Mouse (Mus musculus): ENCODE data around the gene Foxo3. TPM values are rescaled to one million over a fixed set of nuclear protein-coding genes. Genes with fewer than 3 reads are reported as not detected.
A peak's percentile ranks its signal among the peaks of the same experiment; 100 is the strongest.

Foxo3 gene
- polyA plus RNA-seq, 1 experiment, result 76.6 TPM

DNA sequence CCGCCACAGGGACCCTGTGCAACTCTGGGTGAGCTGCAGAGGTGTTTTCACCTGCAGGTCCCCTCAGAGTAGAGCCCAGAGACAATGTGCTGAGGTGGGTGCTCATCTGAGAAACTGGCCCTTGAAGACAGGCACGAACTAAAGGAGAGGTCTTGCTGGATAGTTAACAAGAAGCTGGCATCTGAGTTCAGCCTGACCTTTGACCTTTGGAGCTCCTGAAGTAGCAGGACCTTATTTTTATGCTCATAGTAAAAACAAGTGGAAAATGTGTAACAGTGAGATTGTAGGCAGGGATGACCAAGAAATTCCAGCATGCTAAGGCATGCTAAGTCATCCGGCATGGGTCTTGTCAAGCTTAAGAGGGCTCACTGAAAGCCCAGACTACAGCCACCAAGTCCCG lies 82.6 kb downstream of the Foxo3 start:
- H3K4me3 ChIP-seq (ENCODE audit: control insufficient read depth, insufficient read depth, low read length), result no peak overlapping the region
- 88% methylated on average over 4 of the region's 4 CpGs for WGBS
- no peaks in the 10 kb centered on the region for H3K27me3 ChIP-seq (ENCODE audit: control insufficient read depth, insufficient read depth, low read length)
- H3K4me1 ChIP-seq (replicated peaks; ENCODE audit: control insufficient read depth, insufficient read depth, low read length), result peaks cover 33% of the 10 kb centered on the region
- no peak for DNase-seq
- no peak for TF ChIP-seq CTCF (IDR thresholded peaks at IDR 0.05; ENCODE audit: borderline replicate concordance, control insufficient read depth, extremely low read depth, insufficient read depth, low read length, poor library complexity)
- TF ChIP-seq POLR2A (IDR thresholded peaks at IDR 0.05; ENCODE audit: control insufficient read depth, extremely low read depth, insufficient read depth, low read length, poor library complexity), result no peak
- H3K36me3 ChIP-seq (ENCODE audit: control insufficient read depth, insufficient read depth, low read length), result peaks cover 16% of the 10 kb centered on the region
- H3K27ac ChIP-seq (ENCODE audit: control insufficient read depth, insufficient read depth, low read length), result no peak overlapping the region

DNA sequence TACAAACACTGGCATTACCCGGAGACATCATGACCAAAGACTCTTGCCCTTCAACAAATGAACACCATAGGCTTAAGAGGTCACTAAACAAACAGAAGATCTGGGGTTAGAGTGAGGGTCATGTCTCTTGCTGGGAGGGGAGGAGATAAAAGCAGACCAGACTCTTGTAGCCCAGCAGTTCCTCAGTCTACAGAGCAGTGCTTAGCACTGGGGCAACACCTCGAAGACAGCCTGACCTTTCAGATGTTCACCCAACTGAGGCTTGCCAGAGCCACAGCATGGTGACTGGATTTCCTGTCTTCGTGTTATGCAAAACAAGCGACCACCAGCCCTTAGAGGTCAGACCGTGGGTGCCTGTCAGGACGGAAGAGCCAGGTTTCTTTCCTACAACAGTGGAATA lies 83.6 kb downstream of the Foxo3 start:
- 20% methylated on average over 6 of the region's 6 CpGs for WGBS
- H3K36me3 ChIP-seq (ENCODE audit: control insufficient read depth, insufficient read depth, low read length), result peaks cover 16% of the 10 kb centered on the region
- no peak overlapping the region for H3K27ac ChIP-seq (ENCODE audit: control insufficient read depth, insufficient read depth, low read length)
- DNase-seq, result peak; percentile 17
- H3K4me3 ChIP-seq (ENCODE audit: control insufficient read depth, insufficient read depth, low read length), result no peak overlapping the region
- TF ChIP-seq POLR2A (IDR thresholded peaks at IDR 0.05; ENCODE audit: control insufficient read depth, extremely low read depth, insufficient read depth, low read length, poor library complexity) (no peak), CTCF (IDR thresholded peaks at IDR 0.05; ENCODE audit: borderline replicate concordance, control insufficient read depth, extremely low read depth, insufficient read depth, low read length, poor library complexity) (no peak)
- H3K27me3 ChIP-seq (ENCODE audit: control insufficient read depth, insufficient read depth, low read length), result no peaks in the 10 kb centered on the region
- peaks cover 33% of the 10 kb centered on the region for H3K4me1 ChIP-seq (replicated peaks; ENCODE audit: control insufficient read depth, insufficient read depth, low read length)

DNA sequence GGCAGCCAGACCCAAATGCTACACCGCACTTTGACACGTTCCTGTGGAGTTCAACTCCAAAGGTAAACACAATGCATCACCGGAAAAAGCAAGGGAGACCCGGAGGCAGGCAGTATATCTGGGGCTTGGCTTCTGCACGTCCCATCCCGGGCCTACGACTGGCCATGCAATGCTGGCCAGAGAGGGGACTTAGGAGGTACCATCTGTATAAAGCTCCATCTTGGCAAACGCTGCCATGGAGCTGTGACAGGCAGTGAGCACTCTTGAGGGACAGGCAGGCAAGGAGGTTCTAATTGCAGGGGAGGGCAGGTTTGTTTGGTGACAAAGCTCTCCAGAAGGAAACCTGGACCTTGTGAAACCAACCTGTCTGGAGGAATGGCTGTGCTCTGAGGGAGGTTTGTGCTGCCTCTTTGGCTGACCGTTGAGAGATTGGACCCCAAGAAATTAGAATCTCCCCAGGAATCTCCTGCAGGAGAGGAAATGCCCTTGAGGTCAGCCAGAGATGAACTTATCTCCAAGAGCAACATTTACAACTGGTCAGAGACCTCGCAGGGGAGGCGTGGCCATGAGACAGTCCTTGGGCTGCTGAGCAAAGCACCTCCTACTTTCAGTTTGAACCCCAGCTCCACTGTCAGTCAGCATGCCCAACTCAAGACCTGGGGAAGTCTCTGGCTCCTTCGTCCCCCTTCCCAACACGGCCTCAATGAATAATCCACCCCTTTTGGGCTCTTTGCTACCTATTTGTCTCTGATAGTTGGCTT lies 86.7 kb downstream of the Foxo3 start:
- peaks cover 27% of the 10 kb centered on the region for H3K4me1 ChIP-seq (replicated peaks; ENCODE audit: control insufficient read depth, insufficient read depth, low read length)
- no peak overlapping the region for H3K27ac ChIP-seq (ENCODE audit: control insufficient read depth, insufficient read depth, low read length)
- 91% methylated on average over 13 of the region's 13 CpGs for WGBS
- H3K27me3 ChIP-seq (ENCODE audit: control insufficient read depth, insufficient read depth, low read length), result no peaks in the 10 kb centered on the region
- H3K4me3 ChIP-seq (ENCODE audit: control insufficient read depth, insufficient read depth, low read length), result no peak overlapping the region
- no peak for DNase-seq
- peaks cover 11% of the 10 kb centered on the region for H3K36me3 ChIP-seq (ENCODE audit: control insufficient read depth, insufficient read depth, low read length)
- TF ChIP-seq POLR2A (IDR thresholded peaks at IDR 0.05; ENCODE audit: control insufficient read depth, extremely low read depth, insufficient read depth, low read length, poor library complexity) (no peak), CTCF (IDR thresholded peaks at IDR 0.05; ENCODE audit: borderline replicate concordance, control insufficient read depth, extremely low read depth, insufficient read depth, low read length, poor library complexity) (no peak)

DNA sequence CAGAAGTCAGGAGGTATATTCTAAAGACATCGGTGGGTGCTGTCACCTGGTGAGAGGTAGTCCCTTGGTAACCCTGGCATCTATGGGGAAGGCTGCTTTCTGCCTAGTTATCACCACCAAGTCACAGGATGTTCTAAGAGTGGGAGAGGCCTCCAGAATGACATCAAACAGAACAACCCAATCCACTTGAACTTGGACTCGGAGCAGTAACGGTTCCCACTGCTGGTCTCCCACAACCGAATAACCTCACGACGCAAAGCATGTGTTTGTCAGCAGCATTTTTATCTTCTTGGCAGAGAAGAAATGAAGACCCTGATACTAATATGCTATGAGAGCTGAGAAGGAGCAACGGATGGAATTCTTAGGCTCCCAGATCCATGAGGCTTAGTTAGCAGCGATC lies 87.5 kb downstream of the Foxo3 start:
- TF ChIP-seq CTCF (IDR thresholded peaks at IDR 0.05; ENCODE audit: borderline replicate concordance, control insufficient read depth, extremely low read depth, insufficient read depth, low read length, poor library complexity), result no peak
- no peak for TF ChIP-seq POLR2A (IDR thresholded peaks at IDR 0.05; ENCODE audit: control insufficient read depth, extremely low read depth, insufficient read depth, low read length, poor library complexity)
- Histone ChIP-seq H3K4me1 (replicated peaks; ENCODE audit: control insufficient read depth, insufficient read depth, low read length) (peaks cover 26% of the 10 kb centered on the region), H3K27me3 (ENCODE audit: control insufficient read depth, insufficient read depth, low read length) (no peaks in the 10 kb centered on the region), H3K27ac (ENCODE audit: control insufficient read depth, insufficient read depth, low read length) (no peak overlapping the region), H3K36me3 (ENCODE audit: control insufficient read depth, insufficient read depth, low read length) (peaks cover 16% of the 10 kb centered on the region), H3K4me3 (ENCODE audit: control insufficient read depth, insufficient read depth, low read length) (no peak overlapping the region)
- DNase-seq, result no peak
- whole genome bisulfite sequencing, result 95% methylated on average over 8 of the region's 8 CpGs

DNA sequence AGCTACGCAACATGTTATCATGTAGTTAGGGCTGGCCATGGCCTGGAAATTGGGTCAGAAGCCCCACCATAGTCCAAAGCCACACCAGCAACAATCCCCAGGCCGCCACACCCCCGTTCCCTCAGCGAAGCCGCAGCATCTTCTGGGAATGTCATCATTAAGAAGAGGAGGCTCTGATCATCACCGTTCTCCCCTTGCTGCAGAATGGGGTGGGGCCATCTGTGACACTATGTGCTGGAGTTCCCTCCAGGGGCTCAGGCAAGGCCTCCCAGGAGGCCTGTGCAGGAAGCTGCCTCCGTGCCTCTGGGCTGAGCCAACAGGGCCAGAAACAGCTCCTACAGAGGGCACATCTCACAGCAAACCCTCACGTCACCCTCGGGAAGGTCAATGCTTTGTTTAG lies 88.5 kb downstream of the Foxo3 start:
- H3K27me3 ChIP-seq (ENCODE audit: control insufficient read depth, insufficient read depth, low read length), result no peaks in the 10 kb centered on the region
- no peak overlapping the region for H3K4me3 ChIP-seq (ENCODE audit: control insufficient read depth, insufficient read depth, low read length)
- 90% methylated on average over 9 of the region's 9 CpGs for WGBS
- H3K27ac ChIP-seq (ENCODE audit: control insufficient read depth, insufficient read depth, low read length), result no peak overlapping the region
- peaks cover 17% of the 10 kb centered on the region for H3K4me1 ChIP-seq (replicated peaks; ENCODE audit: control insufficient read depth, insufficient read depth, low read length)
- DNase-seq, result no peak
- TF ChIP-seq CTCF (IDR thresholded peaks at IDR 0.05; ENCODE audit: borderline replicate concordance, control insufficient read depth, extremely low read depth, insufficient read depth, low read length, poor library complexity) (no peak), POLR2A (IDR thresholded peaks at IDR 0.05; ENCODE audit: control insufficient read depth, extremely low read depth, insufficient read depth, low read length, poor library complexity) (no peak)
- H3K36me3 ChIP-seq (ENCODE audit: control insufficient read depth, insufficient read depth, low read length), result peaks cover 23% of the 10 kb centered on the region

DNA sequence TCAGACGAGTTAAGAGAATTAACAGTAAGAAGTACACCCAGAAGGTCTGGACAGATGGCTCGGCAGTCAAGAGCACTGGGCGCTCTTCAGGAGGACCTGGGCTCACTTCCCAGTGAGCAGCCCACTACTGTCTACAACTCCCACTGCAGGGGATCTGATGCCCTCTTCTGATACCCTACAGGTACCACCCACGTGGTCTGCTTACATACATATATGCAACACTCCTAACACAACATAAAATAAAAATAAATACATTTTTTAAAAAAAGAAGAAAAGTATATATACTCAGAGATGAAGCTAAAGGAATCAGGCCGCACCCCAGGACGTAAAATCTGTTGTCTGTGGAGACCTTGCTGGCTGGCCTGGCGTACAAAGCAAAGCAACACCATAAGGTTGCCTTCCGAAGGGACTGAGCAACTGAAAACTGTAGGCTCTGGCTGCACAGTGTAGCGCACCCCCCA lies 89.6 kb downstream of the Foxo3 start:
- 98% methylated on average over 9 of the region's 9 CpGs for WGBS
- no peak for TF ChIP-seq POLR2A (IDR thresholded peaks at IDR 0.05; ENCODE audit: control insufficient read depth, extremely low read depth, insufficient read depth, low read length, poor library complexity)
- TF ChIP-seq CTCF (IDR thresholded peaks at IDR 0.05; ENCODE audit: borderline replicate concordance, control insufficient read depth, extremely low read depth, insufficient read depth, low read length, poor library complexity), result no peak

More for the DNA sequence above, 89.6 kb downstream of the Foxo3 start:
- DNase-seq, result no peak
- H3K27ac ChIP-seq (ENCODE audit: control insufficient read depth, insufficient read depth, low read length), result no peak overlapping the region
- H3K4me1 ChIP-seq (replicated peaks; ENCODE audit: control insufficient read depth, insufficient read depth, low read length), result peaks cover 7% of the 10 kb centered on the region
- peaks cover 23% of the 10 kb centered on the region for H3K36me3 ChIP-seq (ENCODE audit: control insufficient read depth, insufficient read depth, low read length)
- no peak overlapping the region for H3K4me3 ChIP-seq (ENCODE audit: control insufficient read depth, insufficient read depth, low read length)
- no peaks in the 10 kb centered on the region for H3K27me3 ChIP-seq (ENCODE audit: control insufficient read depth, insufficient read depth, low read length)
